Mouse (Mus musculus) midbrain, postnatal 0 days (tissue): ENCODE data around the gene Gjb3. TPM values are rescaled to one million over a fixed set of nuclear protein-coding genes. Genes with fewer than 3 reads are reported as not detected.
A peak's percentile ranks its signal among the peaks of the same experiment; 100 is the strongest.

ENCODE experiments used
- ATAC-seq: fragments of 200-750 bp; cut with Nextera tagmentation; 2 replicates; pipeline ENCODE4 v1.8.0; 2017; ENCODE audit warnings: moderate number of reproducible peaks, mild to moderate bottlenecking, moderate TSS enrichment, moderate library complexity; ENCODE audit not compliant: low FRiP score
- DNase-seq: peaks from one replicate; pipeline ENCODE4 v3.0.0-alpha.2; 2015; ENCODE audit warnings: low spot score
- H3K27ac ChIP-seq: fragments of 300-500 bp; sonication (generic); 2 replicates; pipeline ENCODE4 v1.5.1; 2014; ENCODE audit warnings: low read depth, mild to moderate bottlenecking, low read length, mixed read lengths
- H3K27me3 ChIP-seq: fragments of 300-500 bp; sonication (generic); 2 replicates; pipeline ENCODE4 v1.6.1; 2014; ENCODE audit warnings: low read length, control low read depth, mixed read lengths; ENCODE audit not compliant: insufficient read depth
- H3K36me3 ChIP-seq: fragments of 300-500 bp; sonication (generic); 2 replicates; pipeline ENCODE4 v1.6.1; 2014; ENCODE audit warnings: low read length, control low read depth, mixed read lengths; ENCODE audit not compliant: insufficient read depth
- H3K4me1 ChIP-seq: fragments of 300-500 bp; sonication (generic); 2 replicates; pipeline ENCODE4 v1.6.1; 2014; ENCODE audit warnings: mild to moderate bottlenecking, control low read depth, antibody characterized with exemption, low read length, mixed read lengths; ENCODE audit not compliant: insufficient read depth
- H3K4me2 ChIP-seq: fragments of 300-500 bp; sonication (generic); 2 replicates; pipeline ENCODE4 v1.6.1; 2014; ENCODE audit warnings: low read depth, mild to moderate bottlenecking, low read length, mixed read lengths; ENCODE audit not compliant: poor library complexity, severe bottlenecking
- H3K4me3 ChIP-seq: fragments of 300-500 bp; sonication (generic); 2 replicates; pipeline ENCODE4 v1.5.1; 2014; ENCODE audit warnings: low read depth, mild to moderate bottlenecking, low read length, moderate library complexity
- H3K9ac ChIP-seq: fragments of 300-500 bp; sonication (generic); replicated peaks from 2 replicates; pipeline ENCODE4 v1.6.1; 2014; ENCODE audit warnings: mild to moderate bottlenecking, low read length, moderate library complexity, mixed read lengths; ENCODE audit not compliant: poor library complexity, severe bottlenecking
- H3K9me3 ChIP-seq: fragments of 300-500 bp; sonication (generic); 2 replicates; pipeline ENCODE4 v1.6.1; 2016; ENCODE audit warnings: low read length, control low read depth
- CTCF ChIP-seq: IDR thresholded peaks from 2 replicates; pipeline ENCODE4 v1.5.1; 2016; ENCODE audit warnings: antibody characterized with exemption, mild to moderate bottlenecking
- WGBS: fragments of 180-500 bp; shearing (Covaris S2); extraction: QIAGEN DNeasy Blood & Tissue Kit; methylation state at CpG from one replicate; pipeline ENCODE4 v1.1.7; 2014; 5-methylcytosine and 5-hydroxymethylcytosine counted together
- polyA plus RNA-seq: library from polyadenylated mRNA; unstranded; fragments of >200 nt; fragmentation: Nextera tagmentation; extraction: Ambion mirVana; gene quantifications from 2 replicates; pipeline ENCODE4 v1.2.1, GENCODE M21; 2015
- total RNA-seq: library from RNA; depleted of rRNA; stranded (reverse); fragments of >200 nt; gene quantifications from 2 replicates; pipeline ENCODE4 v1.2.3, GENCODE M21; 2014

Gene Gjb3
- total and polyA plus RNA-seq, 2 experiments from 2014 or later, result 0.83 to 1.8 TPM

DNA sequence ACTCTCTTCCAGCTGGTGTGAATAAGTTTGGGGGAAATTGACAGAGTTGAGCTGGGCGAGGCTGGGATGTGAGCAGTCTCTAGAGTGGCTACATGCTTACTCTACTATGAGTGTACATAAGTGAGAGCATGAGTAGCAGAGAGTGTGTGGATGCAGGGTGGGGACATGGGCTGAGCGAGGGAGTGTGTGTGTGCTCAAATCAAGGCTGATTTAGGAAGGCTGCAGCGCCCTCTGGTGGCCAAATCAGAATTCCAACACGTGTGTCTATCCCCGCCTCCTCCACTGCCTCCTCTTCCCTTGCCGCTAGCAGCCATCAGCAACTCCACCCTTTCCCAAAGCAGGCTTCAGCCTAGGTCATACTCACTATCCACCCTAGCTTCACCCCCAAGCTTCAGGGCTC lies 5.9 kb downstream of the Gjb3 start:
- TF ChIP-seq CTCF, result peak; percentile 92
- H3K27me3 ChIP-seq, result peaks cover 6% of the 10 kb centered on the region; the same call in 1 of the 2 replicates
- H3K9me3 ChIP-seq, result no peaks in the 10 kb centered on the region
- no peak overlapping the region for H3K9ac ChIP-seq
- DNase-seq (peak; percentile 93), ATAC-seq (peak; percentile 71; the same call in 1 of the 2 replicates)
- H3K4me2 ChIP-seq, result no peak overlapping the region
- H3K4me1 ChIP-seq, result no peaks in the 10 kb centered on the region
- no peak overlapping the region for H3K27ac ChIP-seq
- H3K4me3 ChIP-seq, result no peak overlapping the region
- WGBS, result 10% methylated on average over 6 of the region's 6 CpGs
- no peaks in the 10 kb centered on the region for H3K36me3 ChIP-seq

DNA sequence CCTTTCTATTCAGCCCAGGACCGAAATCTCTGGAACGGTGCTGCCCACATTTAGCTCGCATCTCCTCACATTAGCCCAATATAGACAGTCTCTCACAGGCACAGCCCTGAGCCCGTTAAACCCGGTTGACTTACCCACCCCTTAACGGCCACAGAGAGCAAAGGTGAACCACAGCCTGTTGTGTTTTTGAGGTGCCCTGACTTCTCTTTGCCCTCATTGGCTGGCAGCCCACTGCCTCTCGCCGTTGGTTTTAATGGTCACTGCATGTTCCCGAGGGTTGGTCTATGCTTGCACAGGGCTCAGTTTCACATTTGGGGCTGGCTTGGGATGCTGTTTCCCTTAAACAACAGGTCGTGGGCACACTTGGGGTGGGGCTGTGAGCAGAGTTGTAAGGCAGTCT lies 6.3 kb downstream of the Gjb3 start:
- no peaks in the 10 kb centered on the region for H3K36me3 ChIP-seq
- H3K4me2 ChIP-seq, result no peak overlapping the region
- ATAC-seq (no peak), DNase-seq (no peak)
- H3K27ac ChIP-seq, result no peak overlapping the region
- no peak for TF ChIP-seq CTCF
- no peak overlapping the region for H3K4me3 ChIP-seq
- 78% methylated on average over 10 of the region's 10 CpGs for WGBS
- no peak overlapping the region for H3K9ac ChIP-seq
- H3K27me3 ChIP-seq, result 0 out of 2 replicates have a peak, but pooled peaks cover 6% of the 10 kb centered on the region
- no peaks in the 10 kb centered on the region for H3K4me1 ChIP-seq
- H3K9me3 ChIP-seq, result no peaks in the 10 kb centered on the region

DNA sequence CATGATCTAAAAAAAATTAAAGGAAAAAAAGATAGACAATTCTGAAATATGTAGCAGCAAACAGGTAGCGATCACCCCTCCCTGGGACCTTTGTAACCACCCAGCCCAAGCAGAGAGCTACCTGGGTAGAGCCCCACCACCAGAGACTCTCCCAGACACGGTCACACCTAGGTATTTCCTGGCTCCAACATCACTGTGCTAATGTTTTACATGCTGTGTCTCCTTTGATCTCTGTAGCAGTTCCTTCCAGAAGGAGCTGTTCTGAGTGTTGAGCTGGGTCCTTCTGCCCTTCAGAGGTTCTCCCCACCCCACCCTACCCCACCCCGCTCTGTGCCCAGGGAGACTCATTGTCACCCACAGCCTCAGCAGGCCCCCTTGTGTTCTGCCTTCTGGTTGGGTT lies 7.0 kb downstream of the Gjb3 start:
- no peak overlapping the region for H3K4me2 ChIP-seq
- no peak overlapping the region for H3K9ac ChIP-seq
- H3K9me3 ChIP-seq, result no peaks in the 10 kb centered on the region
- no peak overlapping the region for H3K4me3 ChIP-seq
- no peak for ATAC-seq
- WGBS, result 86% methylated on average over 3 of the region's 3 CpGs
- H3K4me1 ChIP-seq, result no peaks in the 10 kb centered on the region
- no peak for TF ChIP-seq CTCF
- no peak for DNase-seq
- no peaks in the 10 kb centered on the region for H3K36me3 ChIP-seq
- 0 out of 2 replicates have a peak, but pooled peaks cover 6% of the 10 kb centered on the region for H3K27me3 ChIP-seq
- no peak overlapping the region for H3K27ac ChIP-seq

DNA sequence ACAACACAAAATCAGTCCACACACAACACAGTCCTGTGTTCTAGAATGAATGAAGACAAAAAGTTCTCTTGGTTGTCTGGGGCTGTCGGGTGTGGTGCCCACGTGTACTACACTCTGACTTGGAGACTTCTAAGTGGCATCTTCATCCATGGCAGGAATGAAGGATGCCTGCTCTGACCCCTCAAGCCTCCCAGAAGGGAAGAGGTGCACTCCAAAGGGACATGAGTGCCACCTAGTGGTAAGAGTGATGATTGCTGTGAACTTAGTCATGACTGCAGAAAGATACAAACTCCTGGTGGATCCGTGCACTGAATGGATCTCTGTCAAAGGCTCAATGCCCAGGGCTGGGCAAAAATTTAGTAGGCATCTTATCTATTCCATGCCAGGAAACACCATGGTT lies 11.0 kb downstream of the Gjb3 start:
- H3K27me3 ChIP-seq, result no peaks in the 10 kb centered on the region
- WGBS, result 5% methylated on average over 3 of the region's 3 CpGs
- ATAC-seq (no peak), DNase-seq (peak; percentile 80)
- H3K9me3 ChIP-seq, result no peaks in the 10 kb centered on the region
- H3K9ac ChIP-seq, result no peak overlapping the region
- no peaks in the 10 kb centered on the region for H3K4me1 ChIP-seq
- peak; percentile 95 for TF ChIP-seq CTCF
- no peak overlapping the region for H3K4me3 ChIP-seq
- H3K4me2 ChIP-seq, result no peak overlapping the region
- H3K36me3 ChIP-seq, result no peaks in the 10 kb centered on the region
- no peak overlapping the region for H3K27ac ChIP-seq

DNA sequence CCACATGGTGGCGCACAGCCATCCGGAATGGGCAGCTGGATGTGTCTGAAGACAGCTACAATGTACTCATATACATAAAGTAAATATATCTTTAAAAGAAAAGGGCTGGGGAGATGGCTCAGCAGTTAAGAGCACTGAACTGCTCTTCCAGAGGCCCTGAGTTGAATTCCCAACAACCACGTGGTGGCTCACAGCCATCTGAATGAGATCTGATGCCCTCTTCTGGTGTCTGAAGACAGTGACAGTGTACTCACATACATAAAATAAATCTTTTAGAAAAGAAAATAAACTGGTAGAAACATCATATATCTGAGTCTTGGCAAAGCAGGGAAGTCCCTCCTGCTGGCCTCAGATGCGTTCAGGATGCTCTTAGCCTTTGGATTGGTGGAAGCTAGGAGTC lies 13.5 kb downstream of the Gjb3 start:
- ATAC-seq (no peak), DNase-seq (peak; percentile 42)
- Histone ChIP-seq H3K36me3 (no peaks in the 10 kb centered on the region), H3K4me3 (no peak overlapping the region), H3K4me1 (peaks cover 8% of the 10 kb centered on the region; the same call in 1 of the 2 replicates), H3K9me3 (no peaks in the 10 kb centered on the region), H3K4me2 (no peak overlapping the region), H3K27ac (no peak overlapping the region), H3K27me3 (no peaks in the 10 kb centered on the region), H3K9ac (no peak overlapping the region)
- TF ChIP-seq CTCF, result peak; percentile 64
- 65% methylated on average over 4 of the region's 4 CpGs for WGBS

DNA sequence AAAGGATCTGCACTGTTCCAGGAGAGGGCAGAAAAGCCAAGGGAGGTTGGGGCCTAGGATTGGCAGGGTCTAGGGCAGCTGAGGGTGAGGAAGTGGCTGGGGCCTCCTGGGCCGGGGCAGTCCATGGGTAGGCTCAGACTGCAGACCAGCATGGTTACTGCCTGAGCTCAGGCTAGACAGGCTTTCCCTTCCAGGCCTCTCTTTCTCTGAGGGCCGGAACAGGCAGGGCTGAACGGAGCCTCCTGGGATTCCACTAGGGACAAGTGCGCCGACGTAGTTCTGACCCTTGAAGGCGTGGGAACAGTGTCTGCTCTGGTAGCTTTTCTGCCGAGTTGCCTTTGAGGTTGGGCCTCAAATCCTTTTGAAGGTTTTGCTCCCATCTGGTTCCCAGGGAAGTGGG lies 14.9 kb downstream of the Gjb3 start:
- H3K36me3 ChIP-seq, result no peaks in the 10 kb centered on the region
- H3K9ac ChIP-seq, result no peak overlapping the region
- peaks cover 8% of the 10 kb centered on the region; the same call in 1 of the 2 replicates for H3K4me1 ChIP-seq
- no peak overlapping the region for H3K27ac ChIP-seq
- no peak for ATAC-seq
- H3K27me3 ChIP-seq, result no peaks in the 10 kb centered on the region
- no peaks in the 10 kb centered on the region for H3K9me3 ChIP-seq
- no peak for DNase-seq
- WGBS, result 87% methylated on average over 8 of the region's 8 CpGs
- 0 out of 2 replicates have a peak, but pooled peaks have one; percentile 7 for TF ChIP-seq CTCF
- no peak overlapping the region for H3K4me3 ChIP-seq
- H3K4me2 ChIP-seq, result no peak overlapping the region
